Mouse (Mus musculus) cerebellum, adult 2 months (tissue): ENCODE measurements around the gene Zfp804a. TPM values are rescaled to one million over a fixed set of nuclear protein-coding genes. Genes with fewer than 3 reads are reported as not detected.

Source experiments
- DNase-seq, 2 experiments: peaks; one replicate each; pipeline ENCODE4 v3.0.0; 2021
- H3K27ac ChIP-seq: fragments of 200-500 bp; 2 replicates; pipeline ENCODE4 v1.5.1; 2012; ENCODE audit warnings: low read length, control low read depth, inconsistent platforms; ENCODE audit not compliant: insufficient read depth
- H3K27me3 ChIP-seq: fragments of 200-500 bp; 2 replicates; pipeline ENCODE4 v1.6.1; 2012; ENCODE audit warnings: inconsistent platforms, mild to moderate bottlenecking, low read length, moderate library complexity; ENCODE audit not compliant: control insufficient read depth, insufficient read depth
- H3K4me1 ChIP-seq: fragments of 200-500 bp; 2 replicates; pipeline ENCODE4 v1.6.1; 2011; ENCODE audit warnings: low read length; ENCODE audit not compliant: control insufficient read depth, insufficient read depth
- H3K4me3 ChIP-seq: fragments of 200-500 bp; replicated peaks from 2 replicates; pipeline ENCODE3; 2011; ENCODE audit warnings: mild to moderate bottlenecking, low read depth, low read length, control low read depth; ENCODE audit not compliant: insufficient read depth
- CTCF ChIP-seq: fragments of 200-500 bp; IDR thresholded peaks from 2 replicates; pipeline ENCODE4 v1.5.1; 2011; ENCODE audit warnings: low read depth, mild to moderate bottlenecking, control low read depth, low read length, moderate library complexity, borderline replicate concordance; ENCODE audit not compliant: insufficient read depth
- POLR2A ChIP-seq: fragments of 200-500 bp; IDR thresholded peaks from 2 replicates; pipeline ENCODE4 v1.6.1; 2011; ENCODE audit warnings: low read length, control low read depth, borderline replicate concordance; ENCODE audit not compliant: insufficient read depth
- WGBS: fragments of 180-500 bp; shearing (Covaris S2); methylation state at CpG from one replicate; pipeline ENCODE4 v1.1.7; 2018; 5-methylcytosine and 5-hydroxymethylcytosine counted together
- polyA plus RNA-seq: library from polyadenylated mRNA; depleted of rRNA; stranded (reverse); fragments of >200 nt; gene quantifications from 2 replicates; pipeline ENCODE4 v1.2.3, GENCODE M21; 2012

Gene Zfp804a
- polyA plus RNA-seq, 1 experiment: 7.5 TPM

DNA sequence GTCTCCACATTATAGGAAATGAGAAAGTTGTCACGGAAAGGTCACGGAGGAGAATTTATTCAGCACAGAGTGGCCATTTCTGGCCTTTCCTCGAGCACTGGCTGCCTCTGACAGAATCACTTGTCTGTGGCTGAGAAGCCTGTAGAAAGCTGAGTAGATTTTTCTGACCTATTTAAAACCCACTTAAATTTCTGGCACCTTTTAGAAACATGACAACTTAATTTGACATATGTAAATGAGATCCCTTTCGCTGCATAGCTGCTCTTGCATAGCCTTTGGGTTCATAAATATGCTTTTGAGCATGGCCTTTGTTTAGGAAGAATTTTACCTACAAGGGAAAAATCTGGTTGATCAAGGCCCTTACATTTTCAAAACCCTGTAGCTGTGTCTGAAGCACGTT lies 147.6 kb downstream of the Zfp804a start:
- no peak overlapping the region for H3K4me3 ChIP-seq
- H3K27ac ChIP-seq: no peak overlapping the region
- TF ChIP-seq POLR2A (no peak), CTCF (no peak)
- no peaks in the 10 kb centered on the region for H3K4me1 ChIP-seq
- WGBS: 41% methylated on average over 5 of the region's 5 CpGs
- no peak for DNase-seq
- H3K27me3 ChIP-seq: no peaks in the 10 kb centered on the region

DNA sequence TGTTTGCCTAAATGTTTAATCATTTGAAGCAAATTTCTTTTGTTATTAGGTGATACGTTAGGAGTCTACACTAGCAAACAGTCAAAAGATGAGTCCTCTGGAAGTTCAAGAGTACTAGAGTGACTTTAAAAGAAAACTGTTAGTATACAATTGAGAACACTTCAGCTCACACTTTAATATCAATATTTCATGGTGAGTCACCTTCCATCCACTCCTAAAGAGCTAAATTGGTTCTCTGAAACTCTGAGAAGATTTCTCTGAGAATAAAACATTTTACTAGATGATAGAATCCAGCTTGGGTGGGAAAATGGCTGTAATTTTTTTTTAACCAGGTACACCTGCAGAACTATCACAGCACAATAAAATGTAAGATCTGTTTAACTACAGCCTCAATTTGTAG lies 157.6 kb downstream of the Zfp804a start:
- H3K4me3 ChIP-seq: no peak overlapping the region
- H3K27me3 ChIP-seq: no peaks in the 10 kb centered on the region
- 87% methylated on average over 1 of the region's 1 CpGs for WGBS
- no peak for TF ChIP-seq POLR2A
- no peak for TF ChIP-seq CTCF
- DNase-seq: no peak
- no peak overlapping the region for H3K27ac ChIP-seq
- no peaks in the 10 kb centered on the region for H3K4me1 ChIP-seq

DNA sequence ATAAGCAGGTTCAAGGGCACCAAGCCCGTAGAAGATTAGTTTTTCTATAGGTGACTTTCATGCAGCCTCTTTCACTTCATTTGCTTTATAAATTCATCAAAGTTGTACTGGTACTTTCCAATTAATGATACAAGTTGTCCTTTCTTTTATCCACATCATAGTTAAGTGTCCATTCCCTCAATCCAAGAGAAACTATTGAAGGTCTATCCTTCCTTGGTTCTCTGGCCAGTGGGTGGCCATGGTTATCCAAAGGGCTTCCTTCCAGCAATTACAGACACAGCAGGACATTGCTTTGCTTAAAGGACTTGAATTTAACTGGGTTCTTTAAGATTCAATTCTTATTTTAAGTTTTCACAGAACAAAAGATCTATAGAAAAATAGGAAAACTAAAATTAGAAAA lies 158.9 kb downstream of the Zfp804a start:
- TF ChIP-seq CTCF (no peak), POLR2A (no peak)

DNA sequence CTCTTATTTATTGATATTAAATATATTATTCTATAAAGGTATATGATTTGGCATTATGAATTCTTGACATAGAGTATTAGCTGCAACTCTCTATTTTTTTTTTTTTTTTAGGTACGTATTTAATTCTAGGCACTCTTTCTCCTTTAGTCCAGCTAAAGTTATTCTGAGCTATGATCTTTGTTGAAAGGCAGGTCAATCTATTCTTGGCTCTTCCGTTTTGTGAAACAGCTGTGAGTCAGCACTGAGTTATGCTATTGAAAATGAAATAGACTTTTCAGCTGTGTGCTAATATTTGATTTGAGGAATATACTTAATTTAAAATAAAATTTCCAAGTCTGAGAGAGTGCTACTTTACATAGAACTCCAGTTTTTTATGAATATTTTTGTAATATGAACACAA lies 164.9 kb downstream of the Zfp804a start:
- TF ChIP-seq POLR2A: no peak
- TF ChIP-seq CTCF: no peak
- Histone ChIP-seq H3K4me1 (no peaks in the 10 kb centered on the region), H3K27ac (no peak overlapping the region), H3K4me3 (no peak overlapping the region), H3K27me3 (no peaks in the 10 kb centered on the region)
- no peak for DNase-seq
- WGBS: 66% methylated on average over 2 of the region's 2 CpGs

More for the DNA sequence above, 158.9 kb downstream of the Zfp804a start:
- no peak for DNase-seq
- Histone ChIP-seq H3K4me3 (no peak overlapping the region), H3K27me3 (no peaks in the 10 kb centered on the region), H3K4me1 (no peaks in the 10 kb centered on the region), H3K27ac (no peak overlapping the region)
- WGBS: 70% methylated on average over 1 of the region's 1 CpGs

DNA sequence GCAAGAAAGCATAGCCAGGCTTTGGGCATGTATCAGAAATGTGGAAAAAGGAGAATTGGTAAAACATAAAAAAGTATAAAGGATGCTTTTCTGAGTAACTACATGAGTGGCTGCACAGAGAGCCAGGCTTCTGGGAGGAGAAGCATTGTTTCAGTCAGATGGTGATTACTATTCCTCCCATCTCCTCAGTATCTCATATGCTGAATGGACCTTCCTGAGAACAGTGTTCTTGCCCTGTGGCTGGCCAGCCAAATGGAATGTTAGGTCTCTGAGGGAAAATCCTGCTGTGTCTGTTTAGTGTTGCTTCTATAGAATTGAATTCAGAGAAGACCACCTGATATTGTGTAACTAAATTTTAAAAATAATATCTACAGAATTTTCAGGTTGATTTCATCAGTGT lies 193.0 kb downstream of the Zfp804a start:
- Histone ChIP-seq H3K4me3 (no peak overlapping the region), H3K27me3 (no peaks in the 10 kb centered on the region), H3K4me1 (no peaks in the 10 kb centered on the region), H3K27ac (no peak overlapping the region)
- DNase-seq: no peak
- TF ChIP-seq CTCF: no peak
- TF ChIP-seq POLR2A: no peak

DNA sequence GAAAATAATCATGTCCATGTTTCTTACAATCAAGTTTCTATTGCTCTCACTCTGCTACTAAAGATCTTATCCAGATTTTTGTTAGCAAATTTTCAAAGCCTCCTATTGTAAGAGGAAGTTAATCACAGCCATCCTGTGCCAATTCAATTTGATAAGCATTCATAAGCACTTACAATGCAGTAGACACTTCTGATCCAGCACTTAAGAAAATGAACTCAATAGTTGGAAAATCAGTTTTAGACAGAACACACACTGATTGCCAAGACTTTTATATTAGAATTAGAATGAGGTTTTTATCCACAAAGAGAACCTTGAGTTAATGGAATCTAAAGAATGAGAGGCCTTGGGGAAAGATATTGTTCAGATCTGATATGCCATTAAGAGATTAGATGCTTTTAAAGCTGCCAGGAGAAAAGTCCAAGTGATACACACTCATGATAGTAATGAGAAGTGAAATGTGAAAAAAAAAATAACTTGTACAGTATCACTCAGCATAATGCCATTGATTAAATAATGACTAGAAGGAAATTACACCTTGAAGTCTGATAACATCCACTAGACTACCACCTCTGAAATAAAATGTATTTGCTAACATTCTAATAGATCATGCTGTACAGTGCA lies 194.0 kb downstream of the Zfp804a start:
- TF ChIP-seq POLR2A (no peak), CTCF (no peak)
- Histone ChIP-seq H3K27me3 (no peaks in the 10 kb centered on the region), H3K4me3 (no peak overlapping the region), H3K4me1 (no peaks in the 10 kb centered on the region), H3K27ac (no peak overlapping the region)
- no peak for DNase-seq

DNA sequence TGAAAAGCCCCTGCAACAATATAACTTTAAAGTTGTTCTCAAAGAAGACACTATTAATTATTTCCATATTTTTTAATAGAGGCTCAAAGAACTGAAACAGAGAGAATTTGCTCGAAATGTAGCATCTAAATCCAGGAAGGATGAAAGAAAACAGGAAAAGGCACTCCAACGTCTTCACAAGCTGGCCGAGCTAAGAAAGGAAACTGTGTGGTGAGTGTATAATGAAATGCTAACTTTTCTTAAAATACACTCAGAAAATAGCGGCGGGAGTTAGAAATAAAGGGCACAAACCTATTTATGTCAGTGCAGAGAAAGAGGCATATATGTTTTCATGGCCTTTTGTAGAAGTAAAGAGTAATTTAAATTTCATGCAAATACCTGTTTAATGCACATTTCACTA lies 200.4 kb downstream of the Zfp804a start:
- no peak for TF ChIP-seq CTCF
- WGBS: 90% methylated on average over 5 of the region's 5 CpGs
- H3K4me1 ChIP-seq: no peaks in the 10 kb centered on the region
- DNase-seq: no peak
- H3K27me3 ChIP-seq: no peaks in the 10 kb centered on the region
- H3K4me3 ChIP-seq: no peak overlapping the region
- no peak overlapping the region for H3K27ac ChIP-seq

DNA sequence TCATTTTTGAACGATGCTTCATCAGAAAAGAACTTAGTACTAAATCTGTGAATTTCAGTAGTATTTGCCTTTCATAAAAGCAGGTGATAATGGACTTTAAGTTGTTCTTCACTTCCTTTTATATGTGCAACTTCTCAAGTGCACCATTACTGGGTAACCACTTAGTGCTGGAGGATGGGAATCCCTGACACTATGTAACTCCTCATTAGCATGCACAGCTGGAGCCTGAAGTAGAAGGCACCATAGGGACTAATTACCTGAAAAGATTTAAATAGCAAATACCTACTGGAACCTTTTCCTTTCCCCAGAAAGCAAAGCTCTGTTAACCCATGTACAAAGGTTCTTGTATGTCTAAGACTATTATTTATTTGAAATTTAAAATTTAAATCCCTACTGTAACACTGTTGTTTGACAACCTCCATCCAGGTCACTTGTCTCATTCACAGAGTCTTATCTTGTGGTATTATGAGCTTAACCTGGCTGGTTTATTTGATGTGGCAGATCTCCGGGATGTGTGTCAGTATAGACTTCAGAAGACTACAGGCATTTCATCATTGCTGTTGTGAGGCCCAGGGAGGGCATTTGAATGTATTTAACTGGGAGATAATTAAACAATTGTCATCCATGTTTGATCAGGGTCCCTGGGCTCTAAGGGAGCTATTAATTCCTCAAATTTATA lies 229.7 kb downstream of the Zfp804a start:
- Histone ChIP-seq H3K4me3 (no peak overlapping the region), H3K27ac (no peak overlapping the region), H3K27me3 (no peaks in the 10 kb centered on the region), H3K4me1 (no peaks in the 10 kb centered on the region)
- TF ChIP-seq POLR2A (no peak), CTCF (no peak)
- WGBS: 86% methylated on average over 2 of the region's 2 CpGs
- no peak for DNase-seq
